Mouse (Mus musculus): ENCODE results near the gene Uspl1.

Gene Uspl1

GRCm38 (mm10) chr5:149211041-149211440 lies 26.9 kb downstream of the Uspl1 start:
- no peak for DNase-seq (ENCODE audit: low spot score)

DNA sequence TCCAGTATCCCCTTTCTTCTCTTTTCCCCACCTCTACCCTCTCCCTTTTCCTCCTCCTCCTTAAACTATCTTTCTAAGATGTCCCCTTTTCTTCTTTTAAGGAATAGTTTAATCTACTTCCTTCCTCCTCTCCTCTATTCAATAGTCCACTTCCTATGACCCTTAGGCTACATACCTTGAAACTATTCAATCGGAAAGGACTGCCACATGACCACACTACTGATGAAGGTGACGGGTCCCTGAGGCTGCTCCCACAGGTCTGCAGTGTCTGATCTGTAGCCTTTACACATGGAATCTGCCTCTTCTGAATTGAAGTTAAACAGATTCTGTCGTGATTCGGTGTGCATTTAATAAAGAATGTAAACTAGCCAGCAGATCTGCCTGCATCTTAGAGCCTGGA lies 28.7 kb downstream of the Uspl1 start:
- no peak for DNase-seq (ENCODE audit: low spot score)

DNA sequence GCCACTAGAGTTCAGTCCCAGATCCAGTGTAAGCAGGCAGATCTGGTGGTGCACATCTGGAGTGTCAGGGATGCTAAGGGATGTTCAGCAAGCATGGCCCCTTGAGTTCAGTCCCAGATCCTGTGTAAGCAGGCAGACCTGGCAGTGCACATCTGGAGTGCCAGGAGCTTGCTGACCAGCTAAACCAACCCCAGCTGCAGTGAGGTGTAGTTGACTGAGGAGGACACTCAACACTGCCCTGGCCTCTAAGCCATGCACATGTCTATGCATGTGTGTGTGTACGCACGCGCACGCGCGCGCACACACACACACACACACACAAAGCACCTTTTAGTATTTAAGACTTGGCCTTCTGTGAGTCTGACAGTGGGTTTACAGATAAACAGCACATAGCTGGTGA lies 31.4 kb downstream of the Uspl1 start:
- no peak for DNase-seq (ENCODE audit: low spot score)

GRCm38 (mm10) chr5:149217524-149218357 lies 33.6 kb downstream of the Uspl1 start:
- DNase-seq (ENCODE audit: low spot score), result no peak

- no peak for DNase-seq (ENCODE audit: low spot score)
These were observed 35.3 kb downstream of the Uspl1 start for GRCm38 (mm10) chr5:149219493-149219892.

DNA sequence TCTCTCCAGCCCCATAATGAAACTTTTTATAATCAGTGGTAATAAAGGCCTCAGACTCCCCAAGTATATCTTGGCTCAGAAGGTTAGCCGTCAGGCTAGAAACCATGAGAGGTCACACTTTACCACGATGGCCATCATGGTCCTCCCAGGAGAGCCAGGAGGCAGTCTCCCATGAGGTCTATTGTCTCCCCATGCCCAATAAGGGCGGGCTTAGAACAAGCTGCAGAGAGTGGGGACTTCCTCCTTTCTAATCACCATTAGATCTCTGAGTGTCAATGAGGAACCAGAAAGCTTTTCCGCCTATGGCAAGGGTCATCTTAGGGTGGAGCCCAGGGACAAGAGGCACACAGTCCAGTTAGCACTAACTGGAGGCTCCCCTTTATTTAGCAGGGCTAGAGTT lies 37.2 kb downstream of the Uspl1 start:
- no peak for DNase-seq (ENCODE audit: low spot score)

DNA sequence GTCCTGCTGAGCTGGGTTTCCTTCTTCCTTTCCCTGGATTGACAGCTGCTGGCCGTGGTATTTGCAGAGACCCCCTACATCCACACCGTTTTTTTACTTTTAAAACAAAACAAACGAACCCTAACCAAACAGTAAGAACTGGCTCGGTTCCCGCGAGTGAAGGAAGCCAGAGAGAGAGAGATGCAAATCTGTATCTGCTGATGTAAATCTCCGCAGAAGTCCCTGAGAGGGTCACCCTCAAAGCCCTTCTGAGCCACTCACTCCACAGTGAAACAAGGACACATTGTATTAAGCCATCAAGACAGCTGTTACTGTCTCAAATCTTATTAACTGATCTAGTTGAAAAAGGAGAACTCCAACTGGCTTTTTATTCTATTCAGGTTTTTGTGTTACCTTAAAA lies 40.5 kb downstream of the Uspl1 start:
- no peak for DNase-seq (ENCODE audit: low spot score)

- DNase-seq (ENCODE audit: low spot score), result peak; percentile 97
These were observed 44.8 kb downstream of the Uspl1 start for GRCm38 (mm10) chr5:149228700-149229618.

DNA sequence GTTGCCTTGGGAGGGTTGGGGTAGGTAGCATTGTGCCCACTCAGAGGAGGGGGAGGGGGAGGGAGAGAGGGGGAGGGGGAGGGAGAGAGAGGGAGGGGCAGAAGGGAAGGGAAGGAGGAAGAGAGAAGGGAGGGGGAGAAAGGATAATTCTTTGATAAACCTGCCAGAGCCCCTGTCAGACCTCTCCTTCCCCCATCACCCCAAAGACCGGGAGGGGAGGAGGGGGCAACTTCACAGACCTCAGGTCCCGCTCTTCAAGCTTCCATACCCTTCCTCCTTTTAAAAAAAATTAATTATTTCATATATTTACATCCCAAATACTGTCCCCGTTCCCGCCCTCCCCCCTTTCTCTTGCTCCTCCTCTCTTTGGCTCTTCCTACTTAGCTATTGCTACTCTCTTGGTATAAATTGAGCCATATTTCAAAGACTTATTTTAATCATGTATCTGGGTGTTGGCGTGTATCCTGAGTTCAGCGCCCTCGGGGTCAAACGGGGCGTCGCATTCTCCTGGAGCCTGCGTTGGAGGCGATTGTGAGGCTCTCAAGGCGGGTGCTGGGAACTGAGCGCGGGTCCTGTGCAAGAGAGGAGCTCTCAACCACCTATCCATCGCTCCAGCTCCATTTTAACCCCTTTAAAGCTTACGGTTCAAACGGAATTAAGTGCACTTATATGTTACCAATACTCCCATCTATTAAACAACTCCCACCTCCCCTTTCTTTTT lies 45.6 kb downstream of the Uspl1 start:
- DNase-seq (ENCODE audit: low spot score), result no peak

DNA sequence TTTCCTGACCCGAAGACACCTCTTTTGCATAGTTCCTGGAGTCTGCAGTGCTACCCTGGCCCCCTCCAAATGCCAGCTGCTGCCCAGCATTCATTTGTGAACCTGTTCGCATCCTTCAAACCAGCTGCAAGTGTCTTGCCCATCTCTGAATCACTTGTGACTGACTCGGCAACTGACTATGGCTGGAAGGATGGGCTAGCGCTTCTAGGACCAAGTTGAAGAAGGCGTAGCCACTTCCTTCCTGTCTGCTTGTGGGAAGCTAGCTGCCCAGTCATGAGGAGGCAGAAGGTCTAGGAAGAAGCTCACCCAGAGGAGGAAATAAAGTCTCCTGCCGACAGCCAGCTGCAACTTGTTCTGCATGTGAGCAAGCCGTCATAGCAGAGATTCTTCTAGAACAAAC lies 50.9 kb downstream of the Uspl1 start:
- no peak for DNase-seq (ENCODE audit: low spot score)

- DNase-seq (ENCODE audit: low spot score), result no peak
These were observed 53.2 kb downstream of the Uspl1 start for GRCm38 (mm10) chr5:149237221-149237950.

GRCm38 (mm10) chr5:149242467-149242866 lies 58.3 kb downstream of the Uspl1 start:
- DNase-seq (ENCODE audit: low spot score), result no peak

GRCm38 (mm10) chr5:149243053-149243452 lies 58.9 kb downstream of the Uspl1 start:
- DNase-seq (ENCODE audit: low spot score), result no peak

- DNase-seq (ENCODE audit: low spot score), result no peak
These were observed 61.3 kb downstream of the Uspl1 start for GRCm38 (mm10) chr5:149245391-149245964.

DNA sequence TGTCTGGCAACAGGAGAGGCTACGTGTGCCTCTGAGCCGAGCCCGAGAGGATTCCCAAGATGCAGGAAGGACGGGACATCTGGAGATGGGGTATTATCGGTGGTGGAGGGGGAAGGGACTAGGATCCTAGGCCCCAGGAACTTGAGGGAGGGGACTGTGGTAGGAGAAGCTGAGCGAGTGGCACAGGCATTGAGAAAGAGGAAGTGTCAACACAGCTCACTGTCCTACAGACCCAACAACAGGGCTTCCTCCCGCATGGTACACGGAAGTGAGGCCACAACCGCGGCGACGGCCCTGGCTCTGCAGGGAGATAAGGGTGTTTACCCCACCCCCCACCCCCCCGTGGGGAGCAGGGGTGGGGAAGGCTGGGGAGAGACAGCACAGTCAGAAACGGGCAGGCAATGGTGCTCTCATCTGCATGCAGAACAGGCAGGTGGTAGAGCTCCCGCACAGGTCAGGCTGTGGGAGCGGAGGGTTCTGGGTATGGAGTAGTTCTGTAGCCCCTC lies 61.9 kb downstream of the Uspl1 start:
- peak; percentile 50 for DNase-seq (ENCODE audit: low spot score)

DNA sequence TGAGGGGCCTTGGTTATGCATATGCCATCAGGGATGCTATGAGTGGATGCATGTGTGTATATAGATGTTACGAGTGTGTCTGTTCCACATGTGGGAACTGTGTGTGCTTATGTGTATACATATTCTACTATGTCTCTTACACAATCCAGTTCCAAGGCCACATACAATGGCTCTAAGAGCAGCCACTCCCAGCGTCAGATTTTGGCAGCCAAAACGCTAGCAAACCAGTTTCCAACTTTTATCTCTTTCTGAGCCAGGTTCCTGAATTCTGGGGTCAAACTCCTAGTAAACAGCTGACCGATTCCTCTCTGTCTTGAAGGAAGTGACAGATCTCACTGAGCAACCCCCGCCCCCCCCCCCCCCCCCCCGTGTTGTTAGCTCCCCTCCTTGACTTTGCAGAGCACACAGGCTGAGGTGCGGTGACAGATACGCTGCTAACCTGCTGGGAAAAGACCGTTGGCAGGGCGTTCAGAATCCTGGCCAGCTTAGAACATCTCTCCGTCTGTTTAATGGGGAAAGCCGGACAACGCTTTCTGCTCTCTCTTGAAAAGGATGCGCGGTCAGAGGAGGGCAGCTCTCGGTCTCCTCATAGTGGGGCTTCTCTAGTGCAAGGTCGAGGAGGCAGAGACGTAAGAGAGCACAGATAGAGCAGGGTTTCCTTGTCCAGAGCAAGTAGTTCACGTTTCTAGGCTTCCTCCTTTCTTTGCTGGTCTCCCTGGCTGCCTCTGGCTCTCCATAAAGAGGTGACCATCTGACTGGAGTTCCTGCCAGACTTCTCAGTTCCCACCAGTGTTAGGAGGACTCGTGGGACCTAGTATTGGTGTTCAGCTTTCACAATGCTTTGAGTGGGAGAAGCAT lies 63.1 kb downstream of the Uspl1 start:
- DNase-seq (ENCODE audit: low spot score), result no peak

- DNase-seq (ENCODE audit: low spot score), result no peak
These were observed 68.2 kb downstream of the Uspl1 start for GRCm38 (mm10) chr5:149252303-149252702.

GRCm38 (mm10) chr5:149253491-149253890 lies 69.3 kb downstream of the Uspl1 start:
- no peak for DNase-seq (ENCODE audit: low spot score)

DNA sequence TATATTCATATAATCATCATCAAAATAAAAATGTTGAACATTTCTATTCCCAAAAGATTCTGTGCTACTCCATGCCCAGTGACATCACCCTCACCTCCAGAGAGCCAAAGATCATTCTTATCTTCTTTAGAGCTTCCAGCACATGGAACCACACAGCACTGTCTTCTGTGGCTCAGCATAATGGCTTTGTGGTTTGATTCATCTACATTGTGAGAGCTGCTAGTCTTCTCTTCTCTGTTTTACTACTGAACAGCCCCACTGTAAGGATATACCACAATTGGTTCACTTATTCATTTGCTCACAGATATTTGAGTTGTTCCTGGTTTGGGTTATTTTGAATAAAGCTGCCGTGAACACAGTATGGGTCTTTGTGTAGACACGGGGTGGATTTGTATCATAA lies 71.4 kb downstream of the Uspl1 start:
- DNase-seq (ENCODE audit: low spot score), result no peak
